Comparison of ENCODE assay signal across 7 mouse cellular contexts in genomic region chr17:35700371-35700961, GRCm38 (mm10). TPM values are rescaled to one million over a fixed set of nuclear protein-coding genes. Genes with fewer than 3 reads are reported as not detected.
DNase-seq lines count a peak whose midpoint lies in the region; ATAC-seq lines count a peak whose summit lies in the region.

No protein-coding gene starts in this region.

- no peaks in the 10 kb centered on the region for H3K9me3 ChIP-seq in embryonic facial prominence, embryonic 11.5 days (replicated peaks; ENCODE audit: control insufficient read depth, low read length)
- peaks cover 2% of the 10 kb centered on the region for H3K9me3 ChIP-seq in limb, embryonic 13.5 days
- no peaks in the 10 kb centered on the region for H3K9me3 ChIP-seq in midbrain, embryonic 15.5 days
- H3K9me3 ChIP-seq in stomach, embryonic 15.5 days, result no peaks in the 10 kb centered on the region

- H3K27me3 ChIP-seq in embryonic facial prominence, embryonic 11.5 days (ENCODE audit: control insufficient read depth, insufficient read depth, low read length), result peaks cover 11% of the 10 kb centered on the region
- peaks cover 11% of the 10 kb centered on the region for H3K27me3 ChIP-seq in limb, embryonic 13.5 days
- H3K27me3 ChIP-seq in midbrain, embryonic 15.5 days (replicated peaks), result no peaks in the 10 kb centered on the region
- H3K27me3 ChIP-seq in stomach, embryonic 15.5 days (replicated peaks), result no peaks in the 10 kb centered on the region

- peak; percentile 89 for DNase-seq in adrenal gland, postnatal 10 days
- DNase-seq in embryonic facial prominence, embryonic 11.5 days (ENCODE audit: low spot score), result peak; percentile 69
- peak; percentile 83 to 87 for DNase-seq in heart, adult 9 months (ENCODE audit: low spot score in 2 of 2)
- DNase-seq in kidney, adult 9 months, result peak; percentile 86

- H3K4me3 ChIP-seq in embryonic facial prominence, embryonic 11.5 days (ENCODE audit: low read depth, low read length), result peak overlapping the region; percentile 61
- peak overlapping the region; percentile 68 for H3K4me3 ChIP-seq in limb, embryonic 13.5 days
- H3K4me3 ChIP-seq in midbrain, embryonic 15.5 days, result peak overlapping the region; percentile 83
- H3K4me3 ChIP-seq in stomach, embryonic 15.5 days (replicated peaks), result peak overlapping the region; percentile 66

- H3K4me2 ChIP-seq in embryonic facial prominence, embryonic 11.5 days (ENCODE audit: low read depth, low read length), result peak overlapping the region; percentile 94
- H3K4me2 ChIP-seq in limb, embryonic 13.5 days (replicated peaks), result peak overlapping the region; percentile 83
- peak overlapping the region; percentile 86 for H3K4me2 ChIP-seq in midbrain, embryonic 15.5 days
- H3K4me2 ChIP-seq in stomach, embryonic 15.5 days, result peak overlapping the region; percentile 81

- H3K27ac ChIP-seq in embryonic facial prominence, embryonic 11.5 days (replicated peaks; ENCODE audit: low read depth, low read length), result peak overlapping the region; percentile 74
- H3K27ac ChIP-seq in limb, embryonic 13.5 days, result peak overlapping the region; percentile 91
- peak overlapping the region; percentile 99 for H3K27ac ChIP-seq in midbrain, embryonic 15.5 days
- H3K27ac ChIP-seq in stomach, embryonic 15.5 days, result peak overlapping the region; percentile 99

- peak overlapping the region; percentile 81 for H3K9ac ChIP-seq in embryonic facial prominence, embryonic 11.5 days (replicated peaks; ENCODE audit: low read length)
- H3K9ac ChIP-seq in limb, embryonic 13.5 days, result peak overlapping the region; percentile 82
- H3K9ac ChIP-seq in midbrain, embryonic 15.5 days, result peak overlapping the region; percentile 86
- H3K9ac ChIP-seq in stomach, embryonic 15.5 days, result peak overlapping the region; percentile 71

- WGBS in embryonic facial prominence, embryonic 11.5 days, result under 1% methylated on average over 34 of the region's 66 CpGs
- under 1% methylated on average over 65 of the region's 66 CpGs for WGBS in limb, embryonic 13.5 days
- 2% methylated on average over 57 of the region's 66 CpGs for whole genome bisulfite sequencing in midbrain, embryonic 15.5 days
- WGBS in stomach, embryonic 15.5 days, result under 1% methylated on average over 58 of the region's 66 CpGs

- ATAC-seq in embryonic facial prominence, embryonic 11.5 days (replicated peaks; ENCODE audit: insufficient number of reproducible peaks, low FRiP score, low TSS enrichment, low read depth), result peak; percentile 24; the same call in 1 of the 2 replicates
- peak; percentile 64 for ATAC-seq in limb, embryonic 13.5 days (ENCODE audit: low FRiP score, low read depth)
- peak; percentile 41 for ATAC-seq in midbrain, embryonic 15.5 days (replicated peaks)
- peak; percentile 62 for ATAC-seq in stomach, embryonic 15.5 days (ENCODE audit: insufficient read depth, low FRiP score, low read depth)

- H3K36me3 ChIP-seq in embryonic facial prominence, embryonic 11.5 days (replicated peaks; ENCODE audit: control insufficient read depth, insufficient read depth, low read depth, low read length), result no peaks in the 10 kb centered on the region
- H3K36me3 ChIP-seq in limb, embryonic 13.5 days, result peaks cover 4% of the 10 kb centered on the region
- H3K36me3 ChIP-seq in midbrain, embryonic 15.5 days (replicated peaks), result no peaks in the 10 kb centered on the region
- peaks cover 3% of the 10 kb centered on the region; the same call in 1 of the 2 replicates for H3K36me3 ChIP-seq in stomach, embryonic 15.5 days

- H3K4me1 ChIP-seq in embryonic facial prominence, embryonic 11.5 days (ENCODE audit: control insufficient read depth, insufficient read depth, low read length), result peaks cover 4% of the 10 kb centered on the region; the same call in 1 of the 2 replicates
- H3K4me1 ChIP-seq in limb, embryonic 13.5 days, result peaks cover 73% of the 10 kb centered on the region
- H3K4me1 ChIP-seq in midbrain, embryonic 15.5 days, result peaks cover 62% of the 10 kb centered on the region
- H3K4me1 ChIP-seq in stomach, embryonic 15.5 days, result peaks cover 61% of the 10 kb centered on the region

RNA-seq across cellular contexts. Expression of gene Ddr1, which starts 4.0 kb away (rescaled TPM):
- total RNA-seq in adrenal gland, postnatal 10 days (2021), result 10 to 100 TPM; 33.7 to 39.6 TPM
- 20.4 and 24.6 TPM in 2 replicates for polyA plus RNA-seq in embryonic facial prominence, embryonic 11.5 days (2014; fragmentation: Nextera tagmentation; extraction: Ambion mirVana)
- 47.1 and 57.9 TPM in 2 replicates for polyA plus RNA-seq in limb, embryonic 13.5 days (2015; fragmentation: Nextera tagmentation; extraction: Ambion mirVana)
- 107 and 118 TPM in 2 replicates for polyA plus RNA-seq in midbrain, embryonic 15.5 days (2015; fragmentation: Nextera tagmentation; extraction: Ambion mirVana)
- 74.0 and 78.4 TPM in 2 replicates for polyA plus RNA-seq in stomach, embryonic 15.5 days (2015; fragmentation: Nextera tagmentation; extraction: Ambion mirVana)

RNA-seq across cellular contexts. Expression of gene Gtf2h4, which starts 26.9 kb away (rescaled TPM):
- 10 to 100 TPM; 27.6 to 32.2 TPM for total RNA-seq in adrenal gland, postnatal 10 days (2021)
- 43.3 and 53.4 TPM in 2 replicates for polyA plus RNA-seq in embryonic facial prominence, embryonic 11.5 days (2014; fragmentation: Nextera tagmentation; extraction: Ambion mirVana)
- polyA plus RNA-seq in limb, embryonic 13.5 days (2015; fragmentation: Nextera tagmentation; extraction: Ambion mirVana), result 45.3 and 48.0 TPM in 2 replicates
- 27.6 and 29.5 TPM in 2 replicates for polyA plus RNA-seq in midbrain, embryonic 15.5 days (2015; fragmentation: Nextera tagmentation; extraction: Ambion mirVana)
- polyA plus RNA-seq in stomach, embryonic 15.5 days (2015; fragmentation: Nextera tagmentation; extraction: Ambion mirVana), result 36.3 and 39.9 TPM in 2 replicates

RNA-seq across cellular contexts. Expression of gene Vars2, which starts 33.1 kb away (rescaled TPM):
- total RNA-seq in adrenal gland, postnatal 10 days (2021), result 10 to 100 TPM; 49.2 to 66.4 TPM
- 9.1 and 10.4 TPM in 2 replicates for polyA plus RNA-seq in embryonic facial prominence, embryonic 11.5 days (2014; fragmentation: Nextera tagmentation; extraction: Ambion mirVana)
- 17.8 and 21.0 TPM in 2 replicates for polyA plus RNA-seq in limb, embryonic 13.5 days (2015; fragmentation: Nextera tagmentation; extraction: Ambion mirVana)
- 16.3 and 16.5 TPM in 2 replicates for polyA plus RNA-seq in midbrain, embryonic 15.5 days (2015; fragmentation: Nextera tagmentation; extraction: Ambion mirVana)
- 18.6 and 21.5 TPM in 2 replicates for polyA plus RNA-seq in stomach, embryonic 15.5 days (2015; fragmentation: Nextera tagmentation; extraction: Ambion mirVana)

RNA-seq across cellular contexts. Expression of gene Mucl3, which starts 57.0 kb away (rescaled TPM):
- total RNA-seq in adrenal gland, postnatal 10 days (2021), result not detected
- 0.13 and 0.28 TPM in 2 replicates for polyA plus RNA-seq in embryonic facial prominence, embryonic 11.5 days (2014; fragmentation: Nextera tagmentation; extraction: Ambion mirVana)
- 0.11 and 0.24 TPM in 2 replicates for polyA plus RNA-seq in limb, embryonic 13.5 days (2015; fragmentation: Nextera tagmentation; extraction: Ambion mirVana)
- not detected in 2 replicates for polyA plus RNA-seq in midbrain, embryonic 15.5 days (2015; fragmentation: Nextera tagmentation; extraction: Ambion mirVana)
- 19.5 and 29.5 TPM in 2 replicates for polyA plus RNA-seq in stomach, embryonic 15.5 days (2015; fragmentation: Nextera tagmentation; extraction: Ambion mirVana)

Comparison
In these comparisons a context has a peak if more than half of its experiments do, and no peak if none do; other contexts are left out.
1. Peak in every context shown above with its lines: DNase-seq, ATAC-seq, H3K4me3 ChIP-seq and H3K27ac ChIP-seq.